Mouse (Mus musculus): ENCODE data around the gene Twf1. TPM values are rescaled to one million over a fixed set of nuclear protein-coding genes. Genes with fewer than 3 reads are reported as not detected.

The Twf1 gene
- total and polyA plus RNA-seq, 3 experiments, result 6.6 to 45.6 (median 28.9) TPM

GRCm38 (mm10) chr15:94532956-94533355, 56.7 kb downstream of the Twf1 start:
- DNase-seq (ENCODE audit: low spot score) (no peak), ATAC-seq (ENCODE audit: extremely low read depth, insufficient number of reproducible peaks, low FRiP score, poor library complexity, severe bottlenecking) (no peak)
- no peak for TF ChIP-seq POLR2AphosphoS5 (IDR thresholded peaks at IDR 0.05; ENCODE audit: insufficient replicate concordance, low read depth, low read length)
- TF ChIP-seq GATA2 (IDR thresholded peaks at IDR 0.05; ENCODE audit: borderline replicate concordance, low read depth, low read length), result no peak
- no peak for TF ChIP-seq GATA1 (IDR thresholded peaks at IDR 0.05; ENCODE audit: borderline replicate concordance, low read length)
- no peak for TF ChIP-seq CTCF (IDR thresholded peaks at IDR 0.05; ENCODE audit: low read depth, low read length)
- no peak for TF ChIP-seq TAL1 (conservative IDR thresholded peaks at IDR 0.05; ENCODE audit: low read depth, low read length)
- peaks cover 71% of the 10 kb centered on the region for H3K36me3 ChIP-seq (replicated peaks)
- no peaks in the 10 kb centered on the region for H3K9me3 ChIP-seq (replicated peaks)
- H3K4me3 ChIP-seq (ENCODE audit: low read depth, low read length), result no peak overlapping the region
- H3K4me1 ChIP-seq (ENCODE audit: insufficient read depth, low read depth, low read length), result peaks cover under 1% of the 10 kb centered on the region; the same call in 1 of the 2 replicates
- H3K27me3 ChIP-seq (ENCODE audit: insufficient read depth, low read length), result no peaks in the 10 kb centered on the region

DNA sequence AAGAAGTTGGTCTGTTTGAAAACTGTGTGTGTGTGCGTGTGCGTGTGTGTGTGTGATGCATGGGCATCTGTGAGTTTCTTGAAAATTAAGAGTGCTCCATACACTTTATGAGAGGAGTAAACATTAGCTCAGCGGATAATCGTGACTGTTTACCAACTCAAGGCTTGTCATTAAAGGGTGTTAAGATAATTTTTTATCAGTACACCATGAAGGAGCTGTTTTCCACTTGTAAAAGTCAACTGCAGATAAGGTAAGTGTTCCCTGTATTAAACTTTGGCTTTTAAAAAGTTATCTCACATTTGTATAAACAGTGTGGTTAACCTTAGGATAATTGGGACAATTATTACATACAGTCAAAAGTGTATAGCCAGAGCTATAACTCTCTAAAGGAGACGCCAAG, 57.4 kb downstream of the Twf1 start:
- Histone ChIP-seq H3K27me3 (ENCODE audit: insufficient read depth, low read length) (no peaks in the 10 kb centered on the region), H3K36me3 (replicated peaks) (peaks cover 74% of the 10 kb centered on the region), H3K4me1 (ENCODE audit: insufficient read depth, low read depth, low read length) (no peaks in the 10 kb centered on the region), H3K4me3 (ENCODE audit: low read depth, low read length) (no peak overlapping the region), H3K9me3 (replicated peaks) (no peaks in the 10 kb centered on the region)
- ATAC-seq (ENCODE audit: extremely low read depth, insufficient number of reproducible peaks, low FRiP score, poor library complexity, severe bottlenecking) (no peak), DNase-seq (ENCODE audit: low spot score) (no peak)
- TF ChIP-seq CTCF (IDR thresholded peaks at IDR 0.05; ENCODE audit: low read depth, low read length), result no peak
- TF ChIP-seq GATA2 (IDR thresholded peaks at IDR 0.05; ENCODE audit: borderline replicate concordance, low read depth, low read length), result no peak
- TF ChIP-seq POLR2AphosphoS5 (IDR thresholded peaks at IDR 0.05; ENCODE audit: insufficient replicate concordance, low read depth, low read length), result no peak
- no peak for TF ChIP-seq TAL1 (conservative IDR thresholded peaks at IDR 0.05; ENCODE audit: low read depth, low read length)

DNA sequence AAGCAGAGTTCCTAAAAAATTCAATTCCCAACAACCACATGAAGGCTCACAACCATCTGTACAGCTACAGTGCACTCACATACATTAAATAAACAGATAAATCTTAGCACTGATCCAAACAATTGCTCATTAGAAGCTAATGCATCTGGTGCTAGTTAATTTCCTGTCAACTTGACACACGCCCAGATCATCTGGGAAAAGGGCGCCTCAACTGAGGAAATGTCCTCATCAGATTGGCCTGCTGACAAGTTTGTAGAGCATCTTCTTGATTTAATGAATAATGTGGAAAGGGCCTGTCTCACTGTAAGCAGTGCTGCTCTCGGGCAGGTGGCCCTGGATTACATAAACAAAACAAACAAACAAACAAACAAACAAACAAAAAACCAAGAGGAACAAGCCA, 59.2 kb downstream of the Twf1 start:
- H3K9me3 ChIP-seq (replicated peaks), result no peaks in the 10 kb centered on the region
- peaks cover 79% of the 10 kb centered on the region for H3K36me3 ChIP-seq (replicated peaks)
- H3K4me1 ChIP-seq (ENCODE audit: insufficient read depth, low read depth, low read length), result no peaks in the 10 kb centered on the region
- DNase-seq (ENCODE audit: low spot score) (no peak), ATAC-seq (ENCODE audit: extremely low read depth, insufficient number of reproducible peaks, low FRiP score, poor library complexity, severe bottlenecking) (no peak)
- H3K27me3 ChIP-seq (ENCODE audit: insufficient read depth, low read length), result no peaks in the 10 kb centered on the region
- H3K4me3 ChIP-seq (ENCODE audit: low read depth, low read length), result no peak overlapping the region
- TF ChIP-seq TAL1 (conservative IDR thresholded peaks at IDR 0.05; ENCODE audit: low read depth, low read length) (no peak), GATA2 (IDR thresholded peaks at IDR 0.05; ENCODE audit: borderline replicate concordance, low read depth, low read length) (no peak), GATA1 (IDR thresholded peaks at IDR 0.05; ENCODE audit: borderline replicate concordance, low read length) (no peak), CTCF (IDR thresholded peaks at IDR 0.05; ENCODE audit: low read depth, low read length) (no peak), POLR2AphosphoS5 (IDR thresholded peaks at IDR 0.05; ENCODE audit: insufficient replicate concordance, low read depth, low read length) (no peak)

Other genes with a start within 250 kb of the Twf1 start
- gene Adamts20, start 124.5 kb downstream of the Twf1 start, total RNA-seq (2014; fragmentation: Nextera tagmentation), result not detected in 2 replicates
- 0.05 and 0.17 TPM in 2 replicates for gene Adamts20, start 124.5 kb downstream of the Twf1 start, total RNA-seq (2017)
- not detected in 2 replicates for gene Adamts20, start 124.5 kb downstream of the Twf1 start, polyA plus RNA-seq (2012)
- gene Pus7l, start 46.3 kb downstream of the Twf1 start, total RNA-seq (2014; fragmentation: Nextera tagmentation), result 19.2 and 20.0 TPM in 2 replicates
- gene Pus7l, start 46.3 kb downstream of the Twf1 start, total RNA-seq (2017), result 11.6 and 11.7 TPM in 2 replicates
- 4.9 and 5.6 TPM in 2 replicates for gene Pus7l, start 46.3 kb downstream of the Twf1 start, polyA plus RNA-seq (2012)
- gene Irak4, start 46.2 kb downstream of the Twf1 start, total RNA-seq (2014; fragmentation: Nextera tagmentation), result 10.4 and 15.5 TPM in 2 replicates
- 14.5 and 15.0 TPM in 2 replicates for gene Irak4, start 46.2 kb downstream of the Twf1 start, total RNA-seq (2017)
- 6.2 and 7.9 TPM in 2 replicates for gene Irak4, start 46.2 kb downstream of the Twf1 start, polyA plus RNA-seq (2012)
- gene Tmem117, start 39.3 kb upstream of the Twf1 start, total RNA-seq (2014; fragmentation: Nextera tagmentation), result not detected in 2 replicates
- 0.16 and 0.29 TPM in 2 replicates for gene Tmem117, start 39.3 kb upstream of the Twf1 start, total RNA-seq (2017)
- gene Tmem117, start 39.3 kb upstream of the Twf1 start, polyA plus RNA-seq (2012), result not detected in 2 replicates